14 mouse cellular contexts compared by ENCODE assay signal in the genomic region with DNA sequence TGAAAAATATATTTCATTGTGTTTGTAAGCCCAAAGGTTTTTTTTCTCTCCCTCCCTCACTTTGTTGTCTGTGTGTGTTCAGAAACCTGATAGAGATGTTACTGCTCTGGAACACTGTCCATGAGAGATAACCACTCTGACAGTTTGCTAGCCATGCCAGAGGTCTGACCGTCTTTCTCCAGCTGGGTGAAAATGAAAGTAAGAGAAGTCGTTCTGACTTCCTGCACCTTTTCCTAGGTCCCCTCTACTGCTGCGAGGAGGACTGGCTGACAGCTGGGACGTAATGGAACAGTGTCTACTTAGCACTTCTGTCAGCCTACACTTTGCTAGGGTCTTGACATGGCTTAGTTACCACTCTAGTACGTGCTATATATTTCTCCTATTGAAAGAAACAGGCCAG. TPM values are rescaled to one million over a fixed set of nuclear protein-coding genes. Genes with fewer than 3 reads are reported as not detected.
DNase-seq lines count a peak whose midpoint lies in the region; ATAC-seq and TF ChIP-seq lines count a peak whose summit lies in the region.
"Had no signal": no experiment of that assay in that cellular context is flagged by ENCODE, and none has a peak within 500 bp of the region (broad histone marks: within the 10 kb centered on the region; RNA-seq: fewer than 3 reads in every experiment).

No protein-coding gene starts in this region.

- H3K9ac ChIP-seq in heart, embryonic 13.5 days, result peak overlapping the region; percentile 59; the same call in 1 of the 2 replicates
- H3K9ac ChIP-seq in liver, embryonic 15.5 days, result peak overlapping the region; percentile 8; the same call in 1 of the 2 replicates
- H3K9ac ChIP-seq: embryonic facial prominence, embryonic 12.5 days had no signal

- peak overlapping the region; percentile 7; the same call in 1 of the 2 replicates for H3K27ac ChIP-seq in kidney, adult 2 months (ENCODE audit: insufficient read depth, low read depth, low read length)
- peak overlapping the region; percentile 45; the same call in 1 of the 2 replicates for H3K27ac ChIP-seq in heart, embryonic 13.5 days (replicated peaks)
- peak overlapping the region; percentile 70 for H3K27ac ChIP-seq in liver, embryonic 15.5 days (replicated peaks)
- H3K27ac ChIP-seq: embryonic facial prominence, embryonic 12.5 days had no signal

- no peak for TF ChIP-seq CTCF in kidney, adult 2 months (conservative IDR thresholded peaks at IDR 0.05; ENCODE audit: insufficient read depth, insufficient read length, low read depth, low read length)

- H3K4me2 ChIP-seq in heart, embryonic 13.5 days, result peak overlapping the region; percentile 54
- peak overlapping the region; percentile 56 for H3K4me2 ChIP-seq in liver, embryonic 15.5 days
- H3K4me2 ChIP-seq: embryonic facial prominence, embryonic 12.5 days had no signal

- no peaks in the 10 kb centered on the region for H3K36me3 ChIP-seq in kidney, adult 2 months (ENCODE audit: control insufficient read depth, insufficient read depth, low read length)
- H3K36me3 ChIP-seq in heart, embryonic 13.5 days, result peaks cover 25% of the 10 kb centered on the region
- peaks cover 15% of the 10 kb centered on the region for H3K36me3 ChIP-seq in liver, embryonic 15.5 days (replicated peaks)

- WGBS in kidney, adult 2 months, result 66% methylated on average over 5 of the region's 5 CpGs
- WGBS in heart, embryonic 13.5 days, result 39% methylated on average over 5 of the region's 5 CpGs
- 20% methylated on average over 5 of the region's 5 CpGs for WGBS in liver, embryonic 15.5 days (ENCODE audit: insufficient replicate concordance)

- H3K4me1 ChIP-seq in kidney, adult 2 months (ENCODE audit: control insufficient read depth, insufficient read depth, low read length), result no peaks in the 10 kb centered on the region
- H3K4me1 ChIP-seq in heart, embryonic 13.5 days, result peaks cover 11% of the 10 kb centered on the region; the same call in 1 of the 2 replicates
- H3K4me1 ChIP-seq in liver, embryonic 15.5 days (replicated peaks), result peaks cover 15% of the 10 kb centered on the region
- H3K4me1 ChIP-seq: embryonic facial prominence, embryonic 12.5 days had no signal

- H3K9me3 ChIP-seq in heart, embryonic 13.5 days, result no peaks in the 10 kb centered on the region
- H3K9me3 ChIP-seq in liver, embryonic 15.5 days (replicated peaks), result no peaks in the 10 kb centered on the region
- H3K9me3 ChIP-seq: embryonic facial prominence, embryonic 12.5 days had no signal

- no peaks in the 10 kb centered on the region for H3K27me3 ChIP-seq in kidney, adult 2 months (replicated peaks; ENCODE audit: control insufficient read depth, insufficient read depth, low read length)
- H3K27me3 ChIP-seq in heart, embryonic 13.5 days (replicated peaks), result no peaks in the 10 kb centered on the region
- H3K27me3 ChIP-seq in liver, embryonic 15.5 days, result no peaks in the 10 kb centered on the region
- H3K27me3 ChIP-seq: embryonic facial prominence, embryonic 12.5 days had no signal

- ATAC-seq in heart, embryonic 13.5 days (ENCODE audit: extremely low read depth, insufficient number of reproducible peaks, low FRiP score, low TSS enrichment), result no peak
- peak; percentile 86 for ATAC-seq in liver, embryonic 15.5 days (ENCODE audit: insufficient read depth)

- no peak for TF ChIP-seq POLR2A in kidney, adult 2 months (IDR thresholded peaks at IDR 0.05; ENCODE audit: low read depth, low read length)

- DNase-seq in kidney, adult 2 months, result peak; percentile 44
- DNase-seq in kidney, postnatal 10 days, result no peak
- peak; percentile 62 for DNase-seq in MEL-GATA-1-ER (ENCODE audit: extremely low read depth, low read depth)
- DNase-seq in layer of hippocampus, postnatal 10 days (ENCODE audit: low spot score in 2 of 2), result no peak
- no peak for DNase-seq in urinary bladder, postnatal 36 days (ENCODE audit: low spot score in 2 of 2)
- DNase-seq in Muller cell, postnatal 12 days (ENCODE audit: inconsistent ontology term), result no peak
- DNase-seq: cerebellum, adult 9-10 months; kidney, postnatal 4 days; left cerebral cortex, postnatal 4 days; thymus, postnatal 25 days had no signal

- H3K4me3 ChIP-seq in kidney, adult 2 months (ENCODE audit: insufficient read depth, low read depth, low read length), result no peak overlapping the region
- peak overlapping the region; percentile 6; the same call in 1 of the 2 replicates for H3K4me3 ChIP-seq in heart, embryonic 13.5 days
- peak overlapping the region; percentile 32 for H3K4me3 ChIP-seq in liver, embryonic 15.5 days (replicated peaks)
- H3K4me3 ChIP-seq: embryonic facial prominence, embryonic 12.5 days had no signal

RNA-seq across cellular contexts. Expression of a gene that starts 9.5 kb away (rescaled TPM):
- 0.53 and 0.77 TPM in 2 replicates for polyA plus RNA-seq in kidney, adult 2 months (2012; rRNA removed)
- polyA plus RNA-seq in heart, embryonic 13.5 days (2015; fragmentation: Nextera tagmentation; extraction: Ambion mirVana), result 0.56 TPM in 2 replicates
- 0.05 TPM in 1 of 2 replicates, not detected in the other for polyA plus RNA-seq in liver, embryonic 15.5 days (2015; fragmentation: Nextera tagmentation; extraction: Ambion mirVana)
- total RNA-seq in layer of hippocampus, postnatal 10 days (2021), result 10 to 100 TPM in 1 of 2 experiments, 1 to 10 TPM in 1; 9.2 to 10.2 TPM
- total RNA-seq: neutrophil, adult 5-6 weeks had no signal

RNA-seq across cellular contexts. Expression of a gene that starts 52.2 kb away (rescaled TPM):
- 19.4 and 20.6 TPM in 2 replicates for polyA plus RNA-seq in kidney, adult 2 months (2012; rRNA removed)
- polyA plus RNA-seq in heart, embryonic 13.5 days (2015; fragmentation: Nextera tagmentation; extraction: Ambion mirVana), result 8.5 and 10.2 TPM in 2 replicates
- polyA plus RNA-seq in liver, embryonic 15.5 days (2015; fragmentation: Nextera tagmentation; extraction: Ambion mirVana), result 5.6 and 7.4 TPM in 2 replicates
- 10 to 100 TPM; 50.0 to 57.7 TPM for total RNA-seq in layer of hippocampus, postnatal 10 days (2021)

RNA-seq across cellular contexts. Expression of a gene that starts 59.5 kb away (rescaled TPM):
- polyA plus RNA-seq in kidney, adult 2 months (2012; rRNA removed), result 0.09 TPM in 1 of 2 replicates, not detected in the other
- 0.16 and 0.32 TPM in 2 replicates for polyA plus RNA-seq in heart, embryonic 13.5 days (2015; fragmentation: Nextera tagmentation; extraction: Ambion mirVana)
- polyA plus RNA-seq in liver, embryonic 15.5 days (2015; fragmentation: Nextera tagmentation; extraction: Ambion mirVana), result 0.08 and 0.16 TPM in 2 replicates
- under 1 TPM in 1 of 2 experiments, not detected in 1; 0.27 TPM for total RNA-seq in layer of hippocampus, postnatal 10 days (2021)
- total RNA-seq: neutrophil, adult 5-6 weeks had no signal

Comparison
In these comparisons a context has a peak if more than half of its experiments do, and no peak if none do; other contexts are left out.
1. DNase-seq: peak in kidney, adult 2 months (single experiment) and MEL-GATA-1-ER (single experiment); none in kidney, postnatal 10 days (single experiment), layer of hippocampus, postnatal 10 days (0 of 2), urinary bladder, postnatal 36 days (0 of 2) and Muller cell, postnatal 12 days (single experiment).
2. H3K27ac ChIP-seq: peak in every context shown above with its lines; median percentile 70 in liver, embryonic 15.5 days; 45 in heart, embryonic 13.5 days; 7 in kidney, adult 2 months.